Mouse (Mus musculus): ENCODE data around the gene 1520401A03Rik. TPM values are rescaled to one million over a fixed set of nuclear protein-coding genes. Genes with fewer than 3 reads are reported as not detected.

Gene 1520401A03Rik
- polyA plus RNA-seq, 1 experiment = not detected

- peaks cover 18% of the 10 kb centered on the region for H3K4me1 ChIP-seq (ENCODE audit: control insufficient read depth, insufficient read depth, low read length)
- TF ChIP-seq CTCF (IDR thresholded peaks at IDR 0.05; ENCODE audit: low read depth, low read length) = no peak
- TF ChIP-seq POLR2A (IDR thresholded peaks at IDR 0.05; ENCODE audit: borderline replicate concordance, low read depth, low read length) = no peak
- no peak overlapping the region for H3K27ac ChIP-seq (ENCODE audit: insufficient read depth, low read depth, low read length)
- H3K4me3 ChIP-seq (ENCODE audit: insufficient read depth, low read length) = no peak overlapping the region
These were observed 21.5 kb upstream of the 1520401A03Rik start for GRCm38 (mm10) chr17:23744076-23744475.

DNA sequence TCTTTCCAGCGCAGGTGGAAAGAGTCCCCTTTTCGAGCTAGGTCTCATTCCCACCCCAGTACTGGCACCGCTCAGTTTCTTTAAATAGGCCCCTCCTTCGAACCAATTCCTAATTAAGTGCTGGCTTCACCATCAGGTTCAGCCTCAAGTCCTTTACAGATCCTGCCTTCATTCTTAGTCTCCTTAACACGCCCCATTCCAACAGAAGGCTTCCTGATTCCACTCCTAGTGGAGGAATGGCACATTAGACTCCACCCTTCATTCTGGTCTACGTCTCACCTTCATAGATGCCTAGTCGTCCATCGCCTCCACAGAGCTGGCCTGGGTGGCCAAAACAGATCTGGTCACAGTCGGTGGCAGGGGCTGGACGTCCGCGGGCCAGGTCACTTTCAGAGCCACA is 20.4 kb upstream of the 1520401A03Rik start:
- no peak for TF ChIP-seq POLR2A (IDR thresholded peaks at IDR 0.05; ENCODE audit: borderline replicate concordance, low read depth, low read length)
- no peak for TF ChIP-seq CTCF (IDR thresholded peaks at IDR 0.05; ENCODE audit: low read depth, low read length)
- H3K4me3 ChIP-seq (ENCODE audit: insufficient read depth, low read length) = no peak overlapping the region
- H3K4me1 ChIP-seq (ENCODE audit: control insufficient read depth, insufficient read depth, low read length) = peaks cover 14% of the 10 kb centered on the region
- H3K27ac ChIP-seq (ENCODE audit: insufficient read depth, low read depth, low read length) = no peak overlapping the region

GRCm38 (mm10) chr17:23742210-23742793 is 19.7 kb upstream of the 1520401A03Rik start:
- Histone ChIP-seq H3K27ac (ENCODE audit: insufficient read depth, low read depth, low read length) (no peak overlapping the region), H3K4me3 (ENCODE audit: insufficient read depth, low read length) (peak overlapping the region; percentile 20; the same call in 1 of the 2 replicates), H3K4me1 (ENCODE audit: control insufficient read depth, insufficient read depth, low read length) (peaks cover 9% of the 10 kb centered on the region)
- no peak for TF ChIP-seq CTCF (IDR thresholded peaks at IDR 0.05; ENCODE audit: low read depth, low read length)

GRCm38 (mm10) chr17:23741359-23742209 is 19.0 kb upstream of the 1520401A03Rik start:
- TF ChIP-seq CTCF (IDR thresholded peaks at IDR 0.05; ENCODE audit: low read depth, low read length) (no peak), POLR2A (IDR thresholded peaks at IDR 0.05; ENCODE audit: borderline replicate concordance, low read depth, low read length) (no peak)
- no peak overlapping the region for H3K4me3 ChIP-seq (ENCODE audit: insufficient read depth, low read length)
- peaks cover 4% of the 10 kb centered on the region for H3K4me1 ChIP-seq (ENCODE audit: control insufficient read depth, insufficient read depth, low read length)
- no peak overlapping the region for H3K27ac ChIP-seq (ENCODE audit: insufficient read depth, low read depth, low read length)

GRCm38 (mm10) chr17:23740598-23741021 is 18.0 kb upstream of the 1520401A03Rik start, which contains the start of gene Paqr4:
Gene Paqr4 (minus strand): TSS chr17:23740867.
- Histone ChIP-seq H3K4me3 (ENCODE audit: insufficient read depth, low read length) (peak within 1 kb of the TSS; percentile 72), H3K27ac (ENCODE audit: insufficient read depth, low read depth, low read length) (no peak within 1 kb of the TSS), H3K4me1 (ENCODE audit: control insufficient read depth, insufficient read depth, low read length) (peaks cover 3% of the 10 kb centered on the region; the same call in 1 of the 2 replicates)
- TF ChIP-seq CTCF (IDR thresholded peaks at IDR 0.05; ENCODE audit: low read depth, low read length) = no peak

DNA sequence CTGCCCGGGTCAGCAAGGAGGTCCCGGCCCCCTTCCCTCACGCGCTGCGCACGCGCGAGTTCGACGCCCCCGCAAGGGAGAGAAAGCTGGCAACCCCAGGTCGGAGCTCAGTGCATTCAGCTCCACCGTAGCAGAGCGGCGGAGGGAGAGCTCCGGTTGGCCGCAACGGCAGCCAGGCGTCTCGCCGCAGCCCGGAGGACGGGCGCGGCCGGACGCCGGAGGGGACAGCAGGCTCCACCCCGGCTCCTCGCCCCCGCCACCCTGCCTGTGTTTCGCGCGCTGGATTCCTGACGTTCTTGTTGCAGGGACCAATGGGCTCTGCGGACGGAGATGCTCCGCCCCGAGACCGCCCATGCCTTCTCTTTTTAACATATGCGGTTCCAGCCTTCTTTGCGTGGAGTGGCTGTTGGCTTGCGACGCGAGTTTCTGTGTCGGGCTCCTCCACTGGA is 17.6 kb upstream of the 1520401A03Rik start:
- no peak overlapping the region for H3K27ac ChIP-seq (ENCODE audit: insufficient read depth, low read depth, low read length)
- peaks cover 3% of the 10 kb centered on the region; the same call in 1 of the 2 replicates for H3K4me1 ChIP-seq (ENCODE audit: control insufficient read depth, insufficient read depth, low read length)
- no peak for TF ChIP-seq POLR2A (IDR thresholded peaks at IDR 0.05; ENCODE audit: borderline replicate concordance, low read depth, low read length)
- no peak for TF ChIP-seq CTCF (IDR thresholded peaks at IDR 0.05; ENCODE audit: low read depth, low read length)
- peak overlapping the region; percentile 72 for H3K4me3 ChIP-seq (ENCODE audit: insufficient read depth, low read length)

DNA sequence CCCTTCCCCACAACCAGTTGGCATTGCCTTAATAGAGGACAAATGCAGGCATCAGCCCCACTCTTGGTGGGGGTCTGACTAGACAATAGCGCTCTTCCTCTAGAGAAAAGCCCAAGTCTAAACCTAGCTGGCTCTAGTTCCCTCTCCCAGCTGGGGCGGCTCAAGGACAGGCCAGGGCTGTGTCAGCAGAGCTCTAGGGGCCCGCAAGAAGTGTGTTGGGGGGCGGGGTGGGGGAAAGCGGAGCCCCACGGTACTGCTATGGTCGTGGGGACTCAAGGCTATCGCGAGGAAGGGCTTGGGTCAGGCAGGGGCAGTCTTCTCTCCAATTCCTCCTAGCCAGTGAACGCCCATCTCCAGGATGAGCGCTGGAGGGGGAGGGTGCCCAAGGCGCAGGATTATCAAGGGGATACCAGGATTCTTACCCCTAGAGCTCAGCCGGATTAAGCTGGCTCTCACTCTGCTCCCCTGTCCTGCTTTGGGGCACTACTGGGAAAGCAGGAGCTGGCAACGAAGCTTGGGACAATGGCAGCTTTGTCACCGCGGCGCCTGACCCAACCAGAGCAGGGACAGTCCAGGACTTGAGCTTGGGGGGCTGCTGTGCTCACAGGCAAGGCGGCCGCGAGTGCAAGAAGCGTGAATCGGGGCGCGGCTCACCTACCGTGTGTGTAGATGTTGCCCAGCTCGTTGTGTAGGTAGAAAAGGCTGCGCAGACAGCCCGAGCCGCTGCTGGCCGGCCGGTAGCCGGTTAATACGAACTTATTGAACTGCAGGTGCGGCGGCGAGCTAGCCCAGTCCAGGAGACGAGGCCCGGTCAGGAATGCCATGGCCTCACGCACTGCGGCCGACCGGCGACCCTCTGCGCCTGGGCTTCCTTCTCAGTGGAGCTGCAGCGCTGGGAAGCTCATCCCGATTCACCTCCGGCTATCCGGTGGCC is 16.9 kb upstream of the 1520401A03Rik start:
- H3K4me3 ChIP-seq (ENCODE audit: insufficient read depth, low read length) = peak overlapping the region; percentile 72
- peaks cover 3% of the 10 kb centered on the region; the same call in 1 of the 2 replicates for H3K4me1 ChIP-seq (ENCODE audit: control insufficient read depth, insufficient read depth, low read length)
- no peak overlapping the region for H3K27ac ChIP-seq (ENCODE audit: insufficient read depth, low read depth, low read length)
- TF ChIP-seq CTCF (IDR thresholded peaks at IDR 0.05; ENCODE audit: low read depth, low read length) = no peak
- no peak for TF ChIP-seq POLR2A (IDR thresholded peaks at IDR 0.05; ENCODE audit: borderline replicate concordance, low read depth, low read length)

GRCm38 (mm10) chr17:23738836-23739201 is 16.2 kb upstream of the 1520401A03Rik start:
- Histone ChIP-seq H3K27ac (ENCODE audit: insufficient read depth, low read depth, low read length) (no peak overlapping the region), H3K4me3 (ENCODE audit: insufficient read depth, low read length) (no peak overlapping the region), H3K4me1 (ENCODE audit: control insufficient read depth, insufficient read depth, low read length) (peaks cover 3% of the 10 kb centered on the region; the same call in 1 of the 2 replicates)
- TF ChIP-seq POLR2A (IDR thresholded peaks at IDR 0.05; ENCODE audit: borderline replicate concordance, low read depth, low read length) (no peak), CTCF (IDR thresholded peaks at IDR 0.05; ENCODE audit: low read depth, low read length) (no peak)
